Mouse (Mus musculus): ENCODE data around the gene Slc37a2. TPM values are rescaled to one million over a fixed set of nuclear protein-coding genes. Genes with fewer than 3 reads are reported as not detected.

The Slc37a2 gene
- polyA plus RNA-seq, 1 experiment from 2014 or later, result 2.0 TPM

- Histone ChIP-seq H3K27me3 (ENCODE audit: insufficient read depth, low read length) (no peaks in the 10 kb centered on the region), H3K27ac (ENCODE audit: low read length) (no peak overlapping the region), H3K4me3 (ENCODE audit: low read length) (no peak overlapping the region), H3K9ac (replicated peaks; ENCODE audit: low read length) (no peak overlapping the region), H3K4me2 (replicated peaks; ENCODE audit: low read depth, low read length) (no peak overlapping the region), H3K36me3 (ENCODE audit: insufficient read depth, low read length) (0 out of 2 replicates have a peak, but pooled peaks cover 3% of the 10 kb centered on the region), H3K4me1 (ENCODE audit: insufficient read depth, low read length) (peaks cover 4% of the 10 kb centered on the region; the same call in 1 of the 2 replicates), H3K9me3 (ENCODE audit: low read length) (no peaks in the 10 kb centered on the region)
- no peak for ATAC-seq (ENCODE audit: low FRiP score, low TSS enrichment)
- 79% methylated on average over 1 of the region's 1 CpGs for WGBS
Observed at GRCm38 (mm10) chr9:37225581-37225980, 30.0 kb downstream of the Slc37a2 start.

GRCm38 (mm10) chr9:37220755-37221154 lies 34.8 kb downstream of the Slc37a2 start:
- Histone ChIP-seq H3K9ac (replicated peaks; ENCODE audit: low read length) (no peak overlapping the region), H3K9me3 (ENCODE audit: low read length) (no peaks in the 10 kb centered on the region), H3K27me3 (ENCODE audit: insufficient read depth, low read length) (no peaks in the 10 kb centered on the region), H3K4me2 (replicated peaks; ENCODE audit: low read depth, low read length) (no peak overlapping the region), H3K4me3 (ENCODE audit: low read length) (no peak overlapping the region), H3K4me1 (ENCODE audit: insufficient read depth, low read length) (no peaks in the 10 kb centered on the region), H3K36me3 (ENCODE audit: insufficient read depth, low read length) (0 out of 2 replicates have a peak, but pooled peaks cover 3% of the 10 kb centered on the region), H3K27ac (ENCODE audit: low read length) (no peak overlapping the region)
- no peak for ATAC-seq (ENCODE audit: low FRiP score, low TSS enrichment)
- WGBS, result 80% methylated on average over 8 of the region's 8 CpGs

GRCm38 (mm10) chr9:37214327-37215060 lies 41.0 kb downstream of the Slc37a2 start:
- Histone ChIP-seq H3K27me3 (ENCODE audit: insufficient read depth, low read length) (no peaks in the 10 kb centered on the region), H3K27ac (ENCODE audit: low read length) (no peak overlapping the region), H3K9me3 (ENCODE audit: low read length) (no peaks in the 10 kb centered on the region), H3K4me2 (replicated peaks; ENCODE audit: low read depth, low read length) (no peak overlapping the region), H3K4me3 (ENCODE audit: low read length) (no peak overlapping the region), H3K9ac (replicated peaks; ENCODE audit: low read length) (no peak overlapping the region), H3K4me1 (ENCODE audit: insufficient read depth, low read length) (no peaks in the 10 kb centered on the region), H3K36me3 (ENCODE audit: insufficient read depth, low read length) (no peaks in the 10 kb centered on the region)
- WGBS, result 78% methylated on average over 9 of the region's 9 CpGs
- ATAC-seq (ENCODE audit: low FRiP score, low TSS enrichment), result no peak

GRCm38 (mm10) chr9:37213060-37213738 lies 42.3 kb downstream of the Slc37a2 start:
- 83% methylated on average over 13 of the region's 13 CpGs for WGBS
- Histone ChIP-seq H3K4me3 (ENCODE audit: low read length) (no peak overlapping the region), H3K9me3 (ENCODE audit: low read length) (no peaks in the 10 kb centered on the region), H3K27ac (ENCODE audit: low read length) (no peak overlapping the region), H3K27me3 (ENCODE audit: insufficient read depth, low read length) (no peaks in the 10 kb centered on the region), H3K36me3 (ENCODE audit: insufficient read depth, low read length) (no peaks in the 10 kb centered on the region), H3K4me1 (ENCODE audit: insufficient read depth, low read length) (peaks cover 7% of the 10 kb centered on the region; the same call in 1 of the 2 replicates), H3K9ac (replicated peaks; ENCODE audit: low read length) (no peak overlapping the region), H3K4me2 (replicated peaks; ENCODE audit: low read depth, low read length) (no peak overlapping the region)
- ATAC-seq (ENCODE audit: low FRiP score, low TSS enrichment), result no peak

GRCm38 (mm10) chr9:37207929-37208411 lies 47.6 kb downstream of the Slc37a2 start, which contains the start of gene Tmem218:
TSS of gene Tmem218 (plus strand) at chr9:37208223.
- Histone ChIP-seq H3K4me2 (replicated peaks; ENCODE audit: low read depth, low read length) (peak within 1 kb of the TSS; percentile 68), H3K9ac (replicated peaks; ENCODE audit: low read length) (peak within 1 kb of the TSS; percentile 78), H3K4me3 (ENCODE audit: low read length) (peak within 1 kb of the TSS; percentile 65), H3K36me3 (ENCODE audit: insufficient read depth, low read length) (no peaks in the 10 kb centered on the region), H3K4me1 (ENCODE audit: insufficient read depth, low read length) (peaks cover 22% of the 10 kb centered on the region; the same call in 1 of the 2 replicates), H3K27me3 (ENCODE audit: insufficient read depth, low read length) (no peaks in the 10 kb centered on the region), H3K27ac (ENCODE audit: low read length) (peak within 1 kb of the TSS; percentile 78), H3K9me3 (ENCODE audit: low read length) (no peaks in the 10 kb centered on the region)
- peak; percentile 100 for ATAC-seq (ENCODE audit: low FRiP score, low TSS enrichment)
- under 1% methylated on average over 21 of the region's 21 CpGs for WGBS

- 49% methylated on average over 5 of the region's 5 CpGs for WGBS
- H3K9ac ChIP-seq (replicated peaks; ENCODE audit: low read length), result no peak overlapping the region
Observed at GRCm38 (mm10) chr9:37203884-37204283, 51.7 kb downstream of the Slc37a2 start.

GRCm38 (mm10) chr9:37200414-37200813 lies 55.1 kb downstream of the Slc37a2 start:
- Histone ChIP-seq H3K4me1 (ENCODE audit: insufficient read depth, low read length) (0 out of 2 replicates have a peak, but pooled peaks cover 12% of the 10 kb centered on the region), H3K9me3 (ENCODE audit: low read length) (no peaks in the 10 kb centered on the region), H3K4me2 (replicated peaks; ENCODE audit: low read depth, low read length) (no peak overlapping the region), H3K9ac (replicated peaks; ENCODE audit: low read length) (no peak overlapping the region), H3K27ac (ENCODE audit: low read length) (no peak overlapping the region), H3K27me3 (ENCODE audit: insufficient read depth, low read length) (no peaks in the 10 kb centered on the region), H3K36me3 (ENCODE audit: insufficient read depth, low read length) (no peaks in the 10 kb centered on the region), H3K4me3 (ENCODE audit: low read length) (no peak overlapping the region)
- 41% methylated on average over 5 of the region's 5 CpGs for WGBS
- ATAC-seq (ENCODE audit: low FRiP score, low TSS enrichment), result no peak

More at GRCm38 (mm10) chr9:37203884-37204283, 51.7 kb downstream of the Slc37a2 start:
- H3K27me3 ChIP-seq (ENCODE audit: insufficient read depth, low read length), result no peaks in the 10 kb centered on the region
- no peaks in the 10 kb centered on the region for H3K9me3 ChIP-seq (ENCODE audit: low read length)
- no peak overlapping the region for H3K4me2 ChIP-seq (replicated peaks; ENCODE audit: low read depth, low read length)
- peaks cover 19% of the 10 kb centered on the region; the same call in 1 of the 2 replicates for H3K4me1 ChIP-seq (ENCODE audit: insufficient read depth, low read length)
- ATAC-seq (ENCODE audit: low FRiP score, low TSS enrichment), result no peak
- no peaks in the 10 kb centered on the region for H3K36me3 ChIP-seq (ENCODE audit: insufficient read depth, low read length)
- H3K4me3 ChIP-seq (ENCODE audit: low read length), result no peak overlapping the region
- peak overlapping the region; percentile 28; the same call in 1 of the 2 replicates for H3K27ac ChIP-seq (ENCODE audit: low read length)

- WGBS, result 79% methylated on average over 4 of the region's 4 CpGs
Observed at GRCm38 (mm10) chr9:37197067-37197466, 58.5 kb downstream of the Slc37a2 start.

GRCm38 (mm10) chr9:37188024-37188423 lies 67.5 kb downstream of the Slc37a2 start:
- Histone ChIP-seq H3K36me3 (ENCODE audit: insufficient read depth, low read length) (no peaks in the 10 kb centered on the region), H3K27ac (ENCODE audit: low read length) (no peak overlapping the region), H3K4me1 (ENCODE audit: insufficient read depth, low read length) (no peaks in the 10 kb centered on the region), H3K4me3 (ENCODE audit: low read length) (no peak overlapping the region), H3K9me3 (ENCODE audit: low read length) (no peaks in the 10 kb centered on the region), H3K27me3 (ENCODE audit: insufficient read depth, low read length) (no peaks in the 10 kb centered on the region), H3K4me2 (replicated peaks; ENCODE audit: low read depth, low read length) (no peak overlapping the region), H3K9ac (replicated peaks; ENCODE audit: low read length) (no peak overlapping the region)
- ATAC-seq (ENCODE audit: low FRiP score, low TSS enrichment), result no peak
- 86% methylated on average over 3 of the region's 3 CpGs for whole genome bisulfite sequencing

More at GRCm38 (mm10) chr9:37197067-37197466, 58.5 kb downstream of the Slc37a2 start:
- H3K4me3 ChIP-seq (ENCODE audit: low read length), result no peak overlapping the region
- no peak overlapping the region for H3K9ac ChIP-seq (replicated peaks; ENCODE audit: low read length)
- H3K27ac ChIP-seq (ENCODE audit: low read length), result no peak overlapping the region
- H3K4me1 ChIP-seq (ENCODE audit: insufficient read depth, low read length), result no peaks in the 10 kb centered on the region
- no peaks in the 10 kb centered on the region for H3K27me3 ChIP-seq (ENCODE audit: insufficient read depth, low read length)
- no peak for ATAC-seq (ENCODE audit: low FRiP score, low TSS enrichment)
- no peaks in the 10 kb centered on the region for H3K9me3 ChIP-seq (ENCODE audit: low read length)
- H3K4me2 ChIP-seq (replicated peaks; ENCODE audit: low read depth, low read length), result no peak overlapping the region
- no peaks in the 10 kb centered on the region for H3K36me3 ChIP-seq (ENCODE audit: insufficient read depth, low read length)
